Mouse (Mus musculus): Measurements from ENCODE around the gene Qrfp.

GRCm38 (mm10) chr2:31822524-31823371, 12.4 kb upstream of the Qrfp start:
- TF ChIP-seq POLR2A (IDR thresholded peaks at IDR 0.05; ENCODE audit: control insufficient read depth, low read depth, low read length) (no peak), CTCF (IDR thresholded peaks at IDR 0.05; ENCODE audit: control insufficient read depth, insufficient read depth, insufficient replicate concordance, low read depth, low read length) (no peak)

Measured in testis, adult 2 months (tissue).